Mouse (Mus musculus) CH12.LX (cell line): ENCODE measurements around the gene Chid1.

Experiments used
- CTCF ChIP-seq, 2 experiments: IDR thresholded peaks in 1 of 2; conservative IDR thresholded peaks in 1 of 2; 2 replicates each; pipeline ENCODE4 v1.5.1; 2011 to 2012; ENCODE audit warnings: low read depth in 2 of 2, low read length in 2 of 2, improper control_type of control experiment in 1 of 2, inconsistent platforms in 1 of 2, mild to moderate bottlenecking in 1 of 2, moderate library complexity in 1 of 2
- EP300 ChIP-seq: IDR thresholded peaks from 2 replicates; pipeline ENCODE4 v1.6.1; 2011; ENCODE audit warnings: low read length, improper control_type of control experiment
- GABPA ChIP-seq: IDR thresholded peaks from 2 replicates; pipeline ENCODE4 v1.6.1; 2012; ENCODE audit warnings: low read depth, low read length, improper control_type of control experiment, inconsistent platforms; ENCODE audit not compliant: insufficient replicate concordance
- MAX ChIP-seq: IDR thresholded peaks from 2 replicates; pipeline ENCODE4 v1.6.1; 2011; ENCODE audit warnings: low read length, improper control_type of control experiment
- NELFE ChIP-seq: IDR thresholded peaks from 2 replicates; pipeline ENCODE4 v1.6.1; 2011; ENCODE audit warnings: low read depth, low read length, improper control_type of control experiment
- POLR2A ChIP-seq: IDR thresholded peaks from 2 replicates; pipeline ENCODE4 v1.6.1; 2011; ENCODE audit warnings: low read depth, mild to moderate bottlenecking, improper control_type of control experiment, low read length
- POLR2AphosphoS2 ChIP-seq: IDR thresholded peaks from 2 replicates; pipeline ENCODE4 v1.6.1; 2011; ENCODE audit warnings: low read depth, low read length, improper control_type of control experiment
- RAD21 ChIP-seq: IDR thresholded peaks from 2 replicates; pipeline ENCODE4 v1.6.1; 2011; ENCODE audit warnings: low read depth, mild to moderate bottlenecking, low read length, improper control_type of control experiment, moderate library complexity
- USF1 ChIP-seq: IDR thresholded peaks from 2 replicates; pipeline ENCODE4 v1.6.1; 2014; ENCODE audit warnings: low read depth, mild to moderate bottlenecking, inconsistent platforms, low read length, improper control_type of control experiment
- USF2 ChIP-seq: conservative IDR thresholded peaks from 2 replicates; pipeline ENCODE4 v1.6.1; 2011; ENCODE audit warnings: low read depth, low read length, improper control_type of control experiment
- ZC3H11A ChIP-seq: IDR thresholded peaks from 2 replicates; pipeline ENCODE4 v1.6.1; 2012; ENCODE audit warnings: low read depth, mild to moderate bottlenecking, inconsistent platforms, low read length, improper control_type of control experiment

GRCm38 (mm10) chr7:141477578-141478269 lies 61.9 kb downstream of the Chid1 start:
- no peak for TF ChIP-seq NELFE
- no peak for TF ChIP-seq CTCF (conservative IDR thresholded peaks at IDR 0.05 in 1 of 2, IDR thresholded peaks at IDR 0.05 in 1 of 2; ENCODE audit: low read depth in 2 of 2, low read length in 2 of 2)
- TF ChIP-seq POLR2A, result no peak
- TF ChIP-seq MAX, result no peak
- TF ChIP-seq GABPA, result no peak
- no peak for TF ChIP-seq USF2
- no peak for TF ChIP-seq USF1
- no peak for TF ChIP-seq EP300
- no peak for TF ChIP-seq RAD21
- TF ChIP-seq ZC3H11A, result no peak
- no peak for TF ChIP-seq POLR2AphosphoS2
